Mouse (Mus musculus) cerebellum, postnatal 4 days (tissue): ENCODE data around the gene Txnip.
"Not testable (repeated sequence)": the region's sequence is repeated elsewhere in the genome, so short reads cannot be mapped to it uniquely, and the experiment has no call there.

Experiments used
- DNase-seq, 2 experiments: peaks; one replicate each; pipeline ENCODE4 v3.0.0; 2022; ENCODE audit warnings: low spot score in 2 of 2, mixed read lengths in 1 of 2

Txnip gene

GRCm38 (mm10) chr3:96593790-96594560 lies 36.2 kb downstream of the Txnip start, which contains the start of gene Polr3gl:
Polr3gl (minus strand) TSS chr3:96594181.
- DNase-seq: peak; percentile 82 to 90

- DNase-seq: no peak
These were observed 37.1 kb downstream of the Txnip start for GRCm38 (mm10) chr3:96594851-96595250.

GRCm38 (mm10) chr3:96595661-96596060 lies 37.9 kb downstream of the Txnip start:
- no peak for DNase-seq

GRCm38 (mm10) chr3:96596228-96596707 lies 38.5 kb downstream of the Txnip start, which contains the start of gene Ankrd34a:
Ankrd34a (plus strand) TSS chr3:96596636.
- peak in 1 of 2 experiments; percentile 24 for DNase-seq

- DNase-seq: no peak
These were observed 39.1 kb downstream of the Txnip start for GRCm38 (mm10) chr3:96596855-96597254.

- DNase-seq: peak in 1 of 2 experiments; percentile 24
These were observed 39.7 kb downstream of the Txnip start for GRCm38 (mm10) chr3:96597435-96597891.

GRCm38 (mm10) chr3:96598156-96599068 lies 40.7 kb downstream of the Txnip start:
- peak; percentile 52 to 62 for DNase-seq

- no peak for DNase-seq
These were observed 41.3 kb downstream of the Txnip start for GRCm38 (mm10) chr3:96599069-96599393.

- DNase-seq: no peak
These were observed 41.7 kb downstream of the Txnip start for GRCm38 (mm10) chr3:96599411-96599810.

GRCm38 (mm10) chr3:96600639-96601250 lies 43.0 kb downstream of the Txnip start, which contains the start of gene Lix1l:
Lix1l (plus strand) TSS chr3:96601149.
- DNase-seq: peak; percentile 71 to 85

GRCm38 (mm10) chr3:96601251-96601787 lies 43.6 kb downstream of the Txnip start:
- peak in 1 of 2 experiments; percentile 43 for DNase-seq

GRCm38 (mm10) chr3:96601941-96602703 lies 44.4 kb downstream of the Txnip start:
- peak in 1 of 2 experiments; percentile 44 for DNase-seq

- DNase-seq: no peak
These were observed 44.9 kb downstream of the Txnip start for GRCm38 (mm10) chr3:96602704-96603084.

GRCm38 (mm10) chr3:96603311-96603710 lies 45.6 kb downstream of the Txnip start:
- peak in 1 of 2 experiments; percentile 57 for DNase-seq

GRCm38 (mm10) chr3:96606007-96606406 lies 48.2 kb downstream of the Txnip start:
- not testable (repeated sequence) for DNase-seq

GRCm38 (mm10) chr3:96606618-96607017 lies 48.9 kb downstream of the Txnip start:
- DNase-seq: no peak
